Mouse (Mus musculus): Measurements from ENCODE around the gene Srrm1.
A peak's percentile ranks its signal among the peaks of the same experiment; 100 is the strongest.
"Not testable (repeated sequence)": the region's sequence is repeated elsewhere in the genome, so short reads cannot be mapped to it uniquely, and the experiment has no call there.

Srrm1 gene

GRCm38 (mm10) chr4:135353066-135353793 lies at the start of gene Srrm1:
Gene Srrm1 (minus strand): TSS chr4:135353321.
- peak; percentile 98 for DNase-seq

- DNase-seq = no peak
Measured at GRCm38 (mm10) chr4:135401881-135402280, 48.8 kb upstream of the Srrm1 start.

- DNase-seq = no peak
Measured at GRCm38 (mm10) chr4:135397991-135398390, 44.9 kb upstream of the Srrm1 start, which contains the start of gene Ncmap. Gene Ncmap (minus strand): TSS chr4:135398227.

GRCm38 (mm10) chr4:135397551-135397950 lies 44.4 kb upstream of the Srrm1 start:
- DNase-seq = no peak

GRCm38 (mm10) chr4:135396303-135396702 lies 43.2 kb upstream of the Srrm1 start:
- DNase-seq = no peak

GRCm38 (mm10) chr4:135395375-135395774 lies 42.3 kb upstream of the Srrm1 start:
- DNase-seq = no peak

- DNase-seq = no peak
Measured at GRCm38 (mm10) chr4:135394666-135395065, 41.5 kb upstream of the Srrm1 start.

GRCm38 (mm10) chr4:135393381-135393780 lies 40.3 kb upstream of the Srrm1 start:
- DNase-seq = no peak

GRCm38 (mm10) chr4:135392801-135393200 lies 39.7 kb upstream of the Srrm1 start:
- no peak for DNase-seq

GRCm38 (mm10) chr4:135391014-135391413 lies 37.9 kb upstream of the Srrm1 start:
- no peak for DNase-seq

GRCm38 (mm10) chr4:135385614-135386013 lies 32.5 kb upstream of the Srrm1 start:
- peak; percentile 15 for DNase-seq

GRCm38 (mm10) chr4:135382316-135382715 lies 29.2 kb upstream of the Srrm1 start:
- peak; percentile 33 for DNase-seq

- DNase-seq = no peak
Measured at GRCm38 (mm10) chr4:135381355-135381754, 28.2 kb upstream of the Srrm1 start.

- DNase-seq = no peak
Measured at GRCm38 (mm10) chr4:135377241-135377640, 24.1 kb upstream of the Srrm1 start.

- DNase-seq = no peak
Measured at GRCm38 (mm10) chr4:135375444-135375843, 22.3 kb upstream of the Srrm1 start.

- DNase-seq = no peak
Measured at GRCm38 (mm10) chr4:135373299-135373698, 20.2 kb upstream of the Srrm1 start.

- no peak for DNase-seq
Measured at GRCm38 (mm10) chr4:135370372-135370771, 17.3 kb upstream of the Srrm1 start.

- DNase-seq = no peak
Measured at GRCm38 (mm10) chr4:135362828-135363227, 9.7 kb upstream of the Srrm1 start.

GRCm38 (mm10) chr4:135361722-135362121 lies 8.6 kb upstream of the Srrm1 start:
- no peak for DNase-seq

- DNase-seq = no peak
Measured at GRCm38 (mm10) chr4:135358736-135359135, 5.6 kb upstream of the Srrm1 start.

GRCm38 (mm10) chr4:135357221-135357920 lies 4.2 kb upstream of the Srrm1 start:
- peak; percentile 76 for DNase-seq

- DNase-seq = no peak
Measured at GRCm38 (mm10) chr4:135355886-135356550, 2.9 kb upstream of the Srrm1 start.

GRCm38 (mm10) chr4:135354751-135355150 lies 1.6 kb upstream of the Srrm1 start:
- not testable (repeated sequence) for DNase-seq

Measured in kidney, adult 11 months (tissue).